Mouse (Mus musculus) forebrain, embryonic 14.5 days (tissue): ENCODE measurements around the gene Chd1. TPM values are rescaled to one million over a fixed set of nuclear protein-coding genes. Genes with fewer than 3 reads are reported as not detected.
A peak's percentile ranks its signal among the peaks of the same experiment; 100 is the strongest.
"Not testable (repeated sequence)": the region's sequence is repeated elsewhere in the genome, so short reads cannot be mapped to it uniquely, and the experiment has no call there.

Experiments used
- ATAC-seq: fragments of 200-750 bp; cut with Nextera tagmentation; 2 replicates; pipeline ENCODE4 v1.8.0; 2017; ENCODE audit warnings: mild to moderate bottlenecking, moderate library complexity
- DNase-seq: peaks from one replicate; pipeline ENCODE4 v3.0.0-alpha.2; 2015; ENCODE audit warnings: low spot score
- H3K27ac ChIP-seq: fragments of 300-500 bp; sonication (generic); 2 replicates; pipeline ENCODE4 v1.5.1; 2014; ENCODE audit warnings: low read depth, mild to moderate bottlenecking, control low read depth, low read length, moderate library complexity
- H3K27me3 ChIP-seq: fragments of 300-500 bp; sonication (generic); replicated peaks from 2 replicates; pipeline ENCODE4 v1.6.1; 2014; ENCODE audit warnings: low read length, control low read depth, mixed read lengths; ENCODE audit not compliant: control insufficient read depth, insufficient read depth
- H3K36me3 ChIP-seq: fragments of 300-500 bp; sonication (generic); 2 replicates; pipeline ENCODE4 v1.6.1; 2014; ENCODE audit warnings: low read length, control low read depth; ENCODE audit not compliant: control insufficient read depth, insufficient read depth
- H3K4me1 ChIP-seq: fragments of 300-500 bp; sonication (generic); 2 replicates; pipeline ENCODE4 v1.6.1; 2014; ENCODE audit warnings: antibody characterized with exemption, low read length, control low read depth; ENCODE audit not compliant: control insufficient read depth, insufficient read depth
- H3K4me2 ChIP-seq: fragments of 300-500 bp; sonication (generic); 2 replicates; pipeline ENCODE4 v1.6.1; 2014; ENCODE audit warnings: mild to moderate bottlenecking, control low read depth, low read length
- H3K4me3 ChIP-seq: fragments of 300-500 bp; sonication (generic); 2 replicates; pipeline ENCODE4 v1.5.1; 2014; ENCODE audit warnings: low read depth, low read length, control low read depth
- H3K9ac ChIP-seq: fragments of 300-500 bp; sonication (generic); 2 replicates; pipeline ENCODE4 v1.6.1; 2014; ENCODE audit warnings: mild to moderate bottlenecking, low read length, control low read depth, moderate library complexity
- H3K9me3 ChIP-seq: fragments of 300-500 bp; sonication (generic); replicated peaks from 2 replicates; pipeline ENCODE4 v1.6.1; 2016; ENCODE audit warnings: low read length, control low read depth, mixed read lengths; ENCODE audit not compliant: control insufficient read depth
- WGBS: fragments of 180-500 bp; shearing (Covaris S2); extraction: QIAGEN DNeasy Blood & Tissue Kit; methylation state at CpG from one replicate; pipeline ENCODE4 v1.1.7; 2014; 5-methylcytosine and 5-hydroxymethylcytosine counted together
- polyA plus RNA-seq: library from polyadenylated mRNA; unstranded; fragments of >200 nt; fragmentation: Nextera tagmentation; extraction: Ambion mirVana; gene quantifications from 2 replicates; pipeline ENCODE4 v1.2.1, GENCODE M21; 2014

The Chd1 gene
- polyA plus RNA-seq, 1 experiment from 2014 or later = 17.2 TPM

DNA sequence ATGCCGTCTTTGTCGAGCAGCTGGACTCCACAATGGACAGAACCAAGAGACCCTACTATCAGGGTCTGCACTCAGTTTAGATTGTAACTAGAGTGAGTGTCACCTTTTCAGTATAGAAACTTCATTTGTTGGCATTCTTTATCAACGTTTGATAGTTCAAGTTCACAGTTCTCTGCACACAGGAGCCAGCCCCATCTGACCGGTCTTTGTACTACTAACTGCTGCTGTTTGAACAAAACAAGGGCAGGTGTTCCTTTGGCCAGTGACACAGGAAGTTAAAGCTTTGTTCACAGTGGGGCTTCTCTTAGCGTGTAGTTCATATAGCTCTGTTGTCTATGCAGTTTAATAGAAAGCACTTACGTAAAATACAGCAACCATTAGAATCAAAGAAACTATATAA, 43.3 kb downstream of the Chd1 start:
- Histone ChIP-seq H3K4me3 (no peak overlapping the region), H3K36me3 (peaks cover 65% of the 10 kb centered on the region), H3K9ac (no peak overlapping the region), H3K27ac (no peak overlapping the region), H3K9me3 (no peaks in the 10 kb centered on the region), H3K4me1 (no peaks in the 10 kb centered on the region), H3K4me2 (no peak overlapping the region), H3K27me3 (no peaks in the 10 kb centered on the region)
- 89% methylated on average over 6 of the region's 6 CpGs for WGBS
- DNase-seq (no peak), ATAC-seq (no peak)

DNA sequence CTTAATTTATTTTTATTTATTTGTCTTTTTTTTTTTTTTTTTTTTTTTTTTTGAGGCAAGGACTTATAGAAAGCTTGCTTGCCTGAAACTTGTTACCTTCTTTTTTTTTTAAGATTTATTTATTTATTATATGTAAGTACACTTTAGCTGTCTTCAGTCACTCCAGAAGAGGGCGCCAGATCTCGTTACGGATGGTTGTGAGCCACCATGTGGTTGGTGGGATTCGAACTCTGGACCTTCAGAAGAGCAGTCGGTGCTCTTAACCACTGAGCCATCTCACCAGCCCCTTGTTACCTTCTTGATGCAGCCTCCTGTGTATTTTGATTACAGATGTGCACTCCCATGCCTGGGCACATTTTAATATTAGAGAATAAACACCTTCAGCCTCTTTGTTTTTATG, 46.5 kb downstream of the Chd1 start:
- peaks cover 71% of the 10 kb centered on the region for H3K36me3 ChIP-seq
- not testable (repeated sequence) for DNase-seq, H3K4me2 ChIP-seq, H3K9me3 ChIP-seq, H3K27ac ChIP-seq, H3K9ac ChIP-seq, H3K27me3 ChIP-seq, H3K4me1 ChIP-seq, H3K4me3 ChIP-seq, ATAC-seq
- 89% methylated on average over 5 of the region's 5 CpGs for WGBS

DNA sequence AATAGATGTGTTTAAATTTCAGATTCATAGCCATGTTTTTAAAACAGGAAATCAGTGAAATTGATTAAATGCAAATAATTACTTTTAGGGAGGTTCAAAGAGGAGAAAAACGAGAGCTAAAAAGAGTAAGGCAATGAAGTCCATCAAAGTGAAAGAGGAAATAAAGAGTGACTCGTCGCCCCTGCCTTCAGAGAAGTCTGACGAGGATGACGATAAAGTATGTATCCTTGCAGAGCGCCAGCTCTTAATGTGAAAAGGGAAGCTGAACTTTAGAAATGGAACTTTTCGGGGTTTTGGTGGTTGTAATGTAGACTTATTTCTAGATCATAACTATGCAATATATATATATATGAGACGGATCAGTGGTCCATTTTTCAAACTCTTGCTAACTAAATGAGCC, 56.4 kb downstream of the Chd1 start:
- 91% methylated on average over 8 of the region's 8 CpGs for WGBS
- Histone ChIP-seq H3K9ac (no peak overlapping the region), H3K4me1 (no peaks in the 10 kb centered on the region), H3K36me3 (peaks cover 75% of the 10 kb centered on the region), H3K4me2 (no peak overlapping the region), H3K4me3 (no peak overlapping the region), H3K27me3 (no peaks in the 10 kb centered on the region), H3K9me3 (no peaks in the 10 kb centered on the region), H3K27ac (no peak overlapping the region)
- DNase-seq (no peak), ATAC-seq (no peak)

DNA sequence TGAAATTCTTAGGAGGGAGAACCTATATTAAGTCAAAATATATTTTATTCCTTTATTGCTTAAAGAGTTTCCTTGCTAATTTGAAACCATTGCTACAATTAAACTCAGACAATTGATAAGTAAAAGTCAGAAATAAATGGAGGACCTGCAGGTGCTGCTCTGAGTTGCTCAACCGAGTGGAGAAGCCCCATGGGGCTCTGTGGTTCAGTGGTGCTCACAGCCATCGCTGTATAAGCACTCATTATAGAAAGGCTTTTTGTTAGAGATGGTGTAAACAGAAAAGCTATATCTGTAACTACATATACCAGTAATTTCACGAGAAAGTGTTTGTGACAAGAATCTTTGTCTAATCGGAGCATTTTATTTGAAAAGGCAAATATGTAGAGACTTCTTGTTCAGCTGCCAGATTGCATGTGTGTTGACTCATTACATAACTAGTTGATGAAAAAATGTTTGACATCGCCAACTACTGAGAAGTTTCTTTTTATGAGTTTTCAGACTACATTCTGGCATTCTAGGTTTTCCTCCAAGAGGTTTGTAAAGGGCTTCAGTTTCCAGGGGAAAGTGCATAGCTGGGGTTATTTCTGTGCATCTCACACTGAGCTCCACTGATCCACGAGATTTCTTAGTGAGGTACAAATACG, 64.4 kb downstream of the Chd1 start:
- H3K4me1 ChIP-seq = no peaks in the 10 kb centered on the region
- no peak overlapping the region for H3K4me3 ChIP-seq
- H3K4me2 ChIP-seq = no peak overlapping the region
- DNase-seq (no peak), ATAC-seq (no peak)
- H3K9ac ChIP-seq = no peak overlapping the region
- H3K27me3 ChIP-seq = no peaks in the 10 kb centered on the region
- no peaks in the 10 kb centered on the region for H3K9me3 ChIP-seq
- no peak overlapping the region for H3K27ac ChIP-seq
- H3K36me3 ChIP-seq = peaks cover 61% of the 10 kb centered on the region
- 82% methylated on average over 7 of the region's 7 CpGs for whole genome bisulfite sequencing

DNA sequence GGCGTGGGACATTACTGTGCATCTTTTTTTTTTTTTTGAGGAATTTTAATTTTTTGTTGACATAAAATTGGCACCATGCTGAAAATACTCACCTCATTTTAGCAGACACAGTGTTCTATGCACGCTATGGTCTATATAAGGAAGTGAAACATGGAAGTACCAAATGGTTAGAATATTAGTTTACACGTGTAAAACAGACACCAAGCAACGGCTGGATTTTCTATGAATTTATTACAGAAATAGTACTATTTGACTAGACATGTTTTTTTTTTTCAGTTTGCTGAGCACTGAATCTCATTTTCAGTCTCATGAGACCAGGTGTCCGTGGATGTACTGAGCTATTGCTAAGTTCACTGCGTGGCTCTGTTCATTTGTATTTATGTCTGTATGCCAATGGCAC, 69.2 kb downstream of the Chd1 start:
- H3K4me2 ChIP-seq = no peak overlapping the region
- H3K27me3 ChIP-seq = no peaks in the 10 kb centered on the region
- H3K4me3 ChIP-seq = no peak overlapping the region
- 87% methylated on average over 6 of the region's 6 CpGs for WGBS
- H3K4me1 ChIP-seq = no peaks in the 10 kb centered on the region
- DNase-seq (no peak), ATAC-seq (no peak)
- H3K9me3 ChIP-seq = no peaks in the 10 kb centered on the region
- no peak overlapping the region for H3K27ac ChIP-seq
- H3K36me3 ChIP-seq = peaks cover 23% of the 10 kb centered on the region
- H3K9ac ChIP-seq = no peak overlapping the region

DNA sequence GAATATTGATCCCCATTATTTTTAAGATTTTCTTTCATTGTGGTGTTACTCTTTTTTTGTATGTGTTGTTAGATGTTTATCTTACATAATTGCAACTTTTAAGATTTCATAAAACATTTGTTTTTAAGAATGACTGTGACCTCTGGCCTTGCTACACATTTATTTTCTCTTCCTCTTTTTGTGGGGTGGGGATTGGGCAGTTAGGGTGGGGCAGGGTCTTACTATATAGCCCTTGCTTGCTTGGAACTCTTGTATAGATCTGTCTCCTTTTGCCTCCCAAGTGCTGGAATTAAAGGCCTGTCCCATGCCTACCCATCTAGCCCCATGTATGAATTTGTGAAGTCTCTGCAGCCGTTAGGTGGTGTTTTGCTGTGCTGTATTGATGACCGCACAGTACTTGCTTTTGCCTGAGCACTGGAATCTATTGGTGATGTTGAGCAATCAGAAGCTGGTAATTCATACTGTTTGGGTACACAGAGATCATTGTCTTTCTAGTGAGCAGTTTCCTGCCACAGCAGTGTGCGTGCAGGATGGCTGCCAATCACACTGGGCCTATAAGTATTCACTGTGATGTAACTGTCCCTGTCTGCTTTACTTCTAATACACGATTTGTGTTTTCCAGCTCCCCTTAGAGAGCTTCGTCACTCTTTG, 69.9 kb downstream of the Chd1 start:
- peaks cover 16% of the 10 kb centered on the region for H3K36me3 ChIP-seq
- no peak overlapping the region for H3K4me2 ChIP-seq
- no peak overlapping the region for H3K27ac ChIP-seq
- H3K9me3 ChIP-seq = no peaks in the 10 kb centered on the region
- no peak overlapping the region for H3K4me3 ChIP-seq
- H3K27me3 ChIP-seq = no peaks in the 10 kb centered on the region
- DNase-seq (no peak), ATAC-seq (no peak)
- H3K9ac ChIP-seq = no peak overlapping the region
- WGBS = 84% methylated on average over 5 of the region's 5 CpGs
- no peaks in the 10 kb centered on the region for H3K4me1 ChIP-seq

DNA sequence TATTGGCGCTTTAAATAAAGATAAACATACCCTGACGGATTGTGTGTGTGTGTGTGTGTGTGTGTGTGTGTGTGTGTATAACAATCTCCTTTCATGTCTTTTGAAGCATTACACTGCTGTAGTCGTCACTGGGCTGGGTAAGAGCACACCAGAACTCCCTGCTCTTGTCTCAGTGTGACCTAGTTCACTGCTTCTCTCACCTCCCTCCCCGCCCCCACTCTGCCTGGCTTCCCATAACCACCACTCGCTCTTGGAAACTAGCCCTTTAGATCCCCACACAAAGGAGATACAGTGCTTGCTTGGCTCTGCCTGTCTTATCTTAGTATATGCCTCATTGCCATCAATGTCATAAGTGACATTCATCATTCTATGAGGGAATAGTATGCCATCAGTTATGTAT, 71.6 kb downstream of the Chd1 start:
- Histone ChIP-seq H3K4me2 (no peak overlapping the region), H3K4me3 (no peak overlapping the region), H3K36me3 (peaks cover 3% of the 10 kb centered on the region; the same call in 1 of the 2 replicates), H3K9ac (no peak overlapping the region), H3K9me3 (no peaks in the 10 kb centered on the region), H3K27ac (no peak overlapping the region), H3K4me1 (no peaks in the 10 kb centered on the region), H3K27me3 (no peaks in the 10 kb centered on the region)
- no peak for DNase-seq
- WGBS = 86% methylated on average over 5 of the region's 5 CpGs
- ATAC-seq = no peak

DNA sequence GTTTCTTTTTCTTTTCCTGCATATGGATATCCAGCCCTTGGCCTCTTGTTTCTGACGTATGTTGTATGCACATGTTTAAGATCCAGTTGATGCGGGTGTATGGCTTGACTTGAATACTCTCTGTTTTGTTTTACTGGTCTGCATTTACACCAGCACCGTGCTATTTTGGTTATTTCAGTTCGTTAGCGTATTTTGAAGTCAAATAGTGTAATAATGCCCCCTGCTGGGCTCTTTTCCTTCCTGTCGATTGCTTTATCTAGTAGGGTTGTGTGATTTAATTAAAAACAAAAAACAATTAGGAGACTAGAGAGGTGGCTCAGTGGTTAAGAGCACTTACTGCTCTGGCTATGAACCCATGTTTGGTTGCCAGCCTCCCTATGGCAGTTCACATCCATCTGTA, 73.2 kb downstream of the Chd1 start:
- WGBS = 44% methylated on average over 6 of the region's 6 CpGs
- DNase-seq (peak; percentile 14), ATAC-seq (no peak)

DNA sequence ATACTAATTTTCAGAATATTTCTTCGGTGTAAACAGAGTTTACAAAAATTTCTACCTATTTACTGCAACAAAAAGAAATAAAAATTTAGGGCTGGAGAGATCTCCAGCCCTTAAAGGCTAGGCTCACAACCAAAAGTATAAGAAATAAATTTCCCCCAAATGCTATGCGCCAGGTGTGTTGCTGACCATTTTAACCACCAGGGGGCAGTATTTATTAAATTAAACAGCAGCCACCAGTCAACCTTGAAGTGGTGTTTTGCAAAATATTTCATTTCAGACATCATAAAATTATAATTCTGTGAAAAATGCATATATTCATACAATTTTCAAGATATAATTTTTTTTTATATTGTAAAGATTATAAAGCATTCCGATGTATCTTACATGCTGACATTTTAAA, 82.3 kb downstream of the Chd1 start:
- WGBS = 27% methylated on average over 3 of the region's 3 CpGs
- Histone ChIP-seq H3K9ac (no peak overlapping the region), H3K27me3 (no peaks in the 10 kb centered on the region), H3K4me1 (no peaks in the 10 kb centered on the region), H3K9me3 (no peaks in the 10 kb centered on the region), H3K36me3 (no peaks in the 10 kb centered on the region), H3K4me2 (no peak overlapping the region), H3K27ac (no peak overlapping the region), H3K4me3 (no peak overlapping the region)
- DNase-seq = peak; percentile 76
- ATAC-seq = peak; percentile 65; the same call in 1 of the 2 replicates

More for the DNA sequence above, 73.2 kb downstream of the Chd1 start:
- Histone ChIP-seq H3K36me3 (no peaks in the 10 kb centered on the region), H3K4me3 (no peak overlapping the region), H3K9me3 (no peaks in the 10 kb centered on the region), H3K27me3 (no peaks in the 10 kb centered on the region), H3K27ac (no peak overlapping the region), H3K9ac (no peak overlapping the region), H3K4me2 (no peak overlapping the region), H3K4me1 (no peaks in the 10 kb centered on the region)
